Mouse (Mus musculus): ENCODE data around the gene Wdr43.
A peak's percentile ranks its signal among the peaks of the same experiment; 100 is the strongest.

DNA sequence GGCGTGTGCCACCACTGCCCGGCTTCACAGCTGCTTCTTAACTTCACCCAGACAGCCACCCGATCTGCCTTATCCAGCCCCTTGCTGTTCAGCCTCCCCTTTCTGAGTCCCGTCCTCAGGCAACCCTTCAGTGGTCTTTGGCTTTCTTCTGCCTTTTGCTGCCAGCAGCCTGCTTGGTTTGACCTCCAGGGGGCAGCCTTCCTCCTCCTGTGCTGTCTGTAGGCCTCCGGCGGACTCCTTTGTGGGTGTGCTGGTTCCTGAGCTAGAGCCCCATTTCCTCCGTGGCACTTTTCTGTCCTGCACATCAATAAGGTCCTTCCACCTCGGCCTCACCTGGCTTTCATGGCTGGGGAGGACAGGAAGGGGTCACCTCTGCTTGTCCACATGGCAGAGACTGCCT is 78.1 kb downstream of the Wdr43 start:
- TF ChIP-seq CTCF (conservative IDR thresholded peaks at IDR 0.05; ENCODE audit: insufficient read depth, insufficient read length, low read depth, low read length) (peak; percentile 50), POLR2A (IDR thresholded peaks at IDR 0.05; ENCODE audit: low read depth, low read length) (no peak)
